In genomic region chr1:73399178-73399577, GRCm38 (mm10) we compare ENCODE assay signal across 17 mouse cellular contexts.
DNase-seq lines count a peak whose midpoint lies in the region; ATAC-seq and TF ChIP-seq lines count a peak whose summit lies in the region.
"Had no signal": no experiment of that assay in that cellular context is flagged by ENCODE, and none has a peak within 500 bp of the region (broad histone marks: within the 10 kb centered on the region; RNA-seq: fewer than 3 reads in every experiment).

No protein-coding gene starts in this region.

- peak; percentile 59; the same call in 1 of the 2 replicates for ATAC-seq in heart, embryonic 11.5 days (replicated peaks; ENCODE audit: insufficient number of reproducible peaks, low FRiP score, low TSS enrichment)
- ATAC-seq in lung, embryonic 14.5 days (ENCODE audit: insufficient read depth): peak; percentile 96
- ATAC-seq in intestine, embryonic 16.5 days: 0 out of 2 replicates have a peak, but pooled peaks have one; percentile 13
- ATAC-seq: activated CD4-positive, CD25-positive, alpha-beta regulatory T cell, adult 4 months; forebrain, embryonic 15.5 days had no signal

- TF ChIP-seq CTCF in lung, embryonic 14.5 days (IDR thresholded peaks at IDR 0.05; ENCODE audit: low read depth): no peak

- H3K9me3 ChIP-seq in heart, embryonic 11.5 days (replicated peaks; ENCODE audit: control insufficient read depth, low read length): no peaks in the 10 kb centered on the region
- no peaks in the 10 kb centered on the region for H3K9me3 ChIP-seq in lung, embryonic 14.5 days (ENCODE audit: low read depth, low read length)
- H3K9me3 ChIP-seq in intestine, embryonic 16.5 days (ENCODE audit: control insufficient read depth, low read length): no peaks in the 10 kb centered on the region
- H3K9me3 ChIP-seq: forebrain, embryonic 15.5 days; limb, embryonic 13.5 days; liver, embryonic 15.5 days; midbrain, embryonic 10.5 days had no signal

- no peak overlapping the region for H3K27ac ChIP-seq in heart, embryonic 11.5 days (ENCODE audit: low read depth, low read length)
- H3K27ac ChIP-seq in lung, embryonic 14.5 days (ENCODE audit: low read depth): 0 out of 2 replicates have a peak overlapping the region, but pooled peaks have one; percentile 21
- no peak overlapping the region for H3K27ac ChIP-seq in intestine, embryonic 16.5 days (ENCODE audit: low read length)
- H3K27ac ChIP-seq: forebrain, embryonic 15.5 days; heart, adult 2 months; limb, embryonic 13.5 days; liver, embryonic 15.5 days; midbrain, embryonic 10.5 days; neural tube, embryonic 13.5 days had no signal

- no peak overlapping the region for H3K4me3 ChIP-seq in heart, embryonic 11.5 days (ENCODE audit: low read depth, low read length)
- H3K4me3 ChIP-seq in lung, embryonic 14.5 days (ENCODE audit: low read depth, low read length): no peak overlapping the region
- H3K4me3 ChIP-seq in intestine, embryonic 16.5 days (ENCODE audit: low read length): no peak overlapping the region
- H3K4me3 ChIP-seq: erythroblast, embryonic 14.5 days; forebrain, embryonic 15.5 days; heart, adult 2 months; limb, embryonic 13.5 days; liver, embryonic 15.5 days; midbrain, embryonic 10.5 days; neural tube, embryonic 13.5 days had no signal

- H3K36me3 ChIP-seq in heart, embryonic 11.5 days (ENCODE audit: control insufficient read depth, insufficient read depth, low read length): no peaks in the 10 kb centered on the region
- H3K36me3 ChIP-seq in lung, embryonic 14.5 days (ENCODE audit: insufficient read depth): no peaks in the 10 kb centered on the region
- no peaks in the 10 kb centered on the region for H3K36me3 ChIP-seq in intestine, embryonic 16.5 days (ENCODE audit: control insufficient read depth, insufficient read depth, low read length)
- H3K36me3 ChIP-seq: forebrain, embryonic 15.5 days; limb, embryonic 13.5 days; liver, embryonic 15.5 days; midbrain, embryonic 10.5 days; neural tube, embryonic 13.5 days had no signal

- H3K4me1 ChIP-seq in heart, embryonic 11.5 days (ENCODE audit: control insufficient read depth, insufficient read depth, low read length): 0 out of 2 replicates have a peak, but pooled peaks cover 2% of the 10 kb centered on the region
- no peaks in the 10 kb centered on the region; the same call in 1 of the 2 replicates for H3K4me1 ChIP-seq in lung, embryonic 14.5 days (ENCODE audit: insufficient read depth)
- H3K4me1 ChIP-seq in intestine, embryonic 16.5 days (ENCODE audit: control insufficient read depth, insufficient read depth, low read length): 0 out of 2 replicates have a peak, but pooled peaks cover 2% of the 10 kb centered on the region
- H3K4me1 ChIP-seq: forebrain, embryonic 15.5 days; liver, embryonic 15.5 days; midbrain, embryonic 10.5 days; neural tube, embryonic 13.5 days had no signal

- H3K9ac ChIP-seq in heart, embryonic 11.5 days (ENCODE audit: low read depth, low read length): no peak overlapping the region
- no peak overlapping the region for H3K9ac ChIP-seq in lung, embryonic 14.5 days
- no peak overlapping the region for H3K9ac ChIP-seq in intestine, embryonic 16.5 days (ENCODE audit: low read depth, low read length)
- H3K9ac ChIP-seq: forebrain, embryonic 15.5 days; limb, embryonic 13.5 days; liver, embryonic 15.5 days; neural tube, embryonic 13.5 days had no signal

- DNase-seq in heart, postnatal 4 days: no peak
- DNase-seq in lung, embryonic 14.5 days: peak; percentile 86
- no peak for DNase-seq in lung, adult 18-20 months
- peak; percentile 31 for DNase-seq in yolk sac, embryonic 10.5 days (ENCODE audit: low spot score)
- no peak for DNase-seq in cerebellum, adult 8-10 months
- DNase-seq: heart, adult 2 months; heart, postnatal 36 days; right cerebral cortex, postnatal 25 days had no signal

- H3K4me2 ChIP-seq in heart, embryonic 11.5 days: no peak overlapping the region
- H3K4me2 ChIP-seq in lung, embryonic 14.5 days: no peak overlapping the region
- H3K4me2 ChIP-seq in intestine, embryonic 16.5 days (ENCODE audit: low read depth, low read length): no peak overlapping the region
- H3K4me2 ChIP-seq: forebrain, embryonic 15.5 days; limb, embryonic 13.5 days; liver, embryonic 15.5 days; neural tube, embryonic 13.5 days had no signal

- no peaks in the 10 kb centered on the region for H3K27me3 ChIP-seq in heart, embryonic 11.5 days (ENCODE audit: control insufficient read depth, insufficient read depth, low read length)
- no peaks in the 10 kb centered on the region for H3K27me3 ChIP-seq in lung, embryonic 14.5 days (ENCODE audit: insufficient read depth, low read length)
- H3K27me3 ChIP-seq in intestine, embryonic 16.5 days (replicated peaks; ENCODE audit: control insufficient read depth, insufficient read depth, low read length): no peaks in the 10 kb centered on the region
- H3K27me3 ChIP-seq: forebrain, embryonic 15.5 days; limb, embryonic 13.5 days; liver, embryonic 15.5 days; neural tube, embryonic 13.5 days had no signal

- 37% methylated on average over 3 of the region's 3 CpGs for WGBS in heart, embryonic 11.5 days (ENCODE audit: insufficient replicate concordance)
- 9% methylated on average over 3 of the region's 3 CpGs for WGBS in lung, embryonic 14.5 days
- 33% methylated on average over 3 of the region's 3 CpGs for WGBS in intestine, embryonic 16.5 days

Comparison
In these comparisons a context has a peak if more than half of its experiments do, and no peak if none do; other contexts are left out.
1. DNase-seq: peak in lung, embryonic 14.5 days (single experiment) and yolk sac, embryonic 10.5 days (single experiment); none in heart, postnatal 4 days (single experiment), lung, adult 18-20 months (0 of 2) and cerebellum, adult 8-10 months (single experiment).
2. ATAC-seq: peak in every context shown above with its lines; median percentile 96 in lung, embryonic 14.5 days; 59 in heart, embryonic 11.5 days; 13 in intestine, embryonic 16.5 days.